Mouse (Mus musculus) cerebellum, adult 2 months (tissue): Measurements from ENCODE around the gene Tmem178b.

Source experiments
- CTCF ChIP-seq: fragments of 200-500 bp; IDR thresholded peaks from 2 replicates; pipeline ENCODE4 v1.5.1; 2011; ENCODE audit warnings: low read depth, mild to moderate bottlenecking, control low read depth, low read length, moderate library complexity, borderline replicate concordance; ENCODE audit not compliant: insufficient read depth
- POLR2A ChIP-seq: fragments of 200-500 bp; IDR thresholded peaks from 2 replicates; pipeline ENCODE4 v1.6.1; 2011; ENCODE audit warnings: low read length, control low read depth, borderline replicate concordance; ENCODE audit not compliant: insufficient read depth

DNA sequence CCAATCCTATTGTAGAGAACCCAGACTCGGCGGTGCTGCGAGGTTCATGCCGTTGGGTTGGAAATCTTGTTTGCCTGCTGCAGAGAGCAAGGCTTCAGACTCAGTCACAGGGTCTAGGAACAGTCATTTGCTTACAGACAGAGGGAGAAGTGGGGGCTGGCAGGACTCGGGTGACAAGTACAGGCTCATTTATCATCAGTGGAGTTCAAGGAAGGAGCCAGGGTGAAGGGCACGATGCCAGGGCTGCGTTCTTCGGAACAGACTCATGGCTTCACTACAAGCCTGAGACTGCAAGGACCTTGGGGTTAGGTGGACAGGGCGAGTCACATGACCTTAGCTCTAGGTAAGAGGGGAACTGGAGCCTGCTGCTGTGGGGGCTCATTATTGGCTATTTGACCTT is 71.8 kb downstream of the Tmem178b start:
- no peak for TF ChIP-seq CTCF
- no peak for TF ChIP-seq POLR2A
